Mouse (Mus musculus) forebrain, embryonic 16.5 days (tissue): Measurements from ENCODE around the gene Dtx1. TPM values are rescaled to one million over a fixed set of nuclear protein-coding genes. Genes with fewer than 3 reads are reported as not detected.

Source experiments
- ATAC-seq: fragments of 200-750 bp; cut with Nextera tagmentation; 2 replicates; pipeline ENCODE4 v1.8.0; 2017; ENCODE audit warnings: mild to moderate bottlenecking, moderate library complexity
- H3K27ac ChIP-seq: fragments of 300-500 bp; sonication (generic); 2 replicates; pipeline ENCODE4 v1.5.1; 2014; ENCODE audit warnings: low read length, control low read depth
- H3K27me3 ChIP-seq: fragments of 300-500 bp; sonication (generic); replicated peaks from 2 replicates; pipeline ENCODE4 v1.6.1; 2014; ENCODE audit warnings: low read length; ENCODE audit not compliant: control insufficient read depth, insufficient read depth
- H3K36me3 ChIP-seq: fragments of 300-500 bp; sonication (generic); 2 replicates; pipeline ENCODE4 v1.6.1; 2014; ENCODE audit not compliant: control insufficient read depth, insufficient read depth
- H3K4me1 ChIP-seq: fragments of 300-500 bp; sonication (generic); replicated peaks from 2 replicates; pipeline ENCODE4 v1.6.1; 2014; ENCODE audit warnings: low read length; ENCODE audit not compliant: control insufficient read depth, insufficient read depth
- H3K4me2 ChIP-seq: fragments of 300-500 bp; sonication (generic); 2 replicates; pipeline ENCODE4 v1.6.1; 2014; ENCODE audit warnings: mild to moderate bottlenecking, low read length, control low read depth
- H3K4me3 ChIP-seq: fragments of 300-500 bp; sonication (generic); replicated peaks from 2 replicates; pipeline ENCODE4 v1.5.1; 2014; ENCODE audit warnings: mild to moderate bottlenecking, low read length, control low read depth
- H3K9ac ChIP-seq: fragments of 300-500 bp; sonication (generic); replicated peaks from 2 replicates; pipeline ENCODE4 v1.6.1; 2014; ENCODE audit warnings: low read depth, low read length, control low read depth
- H3K9me3 ChIP-seq: fragments of 300-500 bp; sonication (generic); 2 replicates; pipeline ENCODE4 v1.6.1; 2016; ENCODE audit warnings: low read length; ENCODE audit not compliant: control insufficient read depth
- WGBS: fragments of 180-500 bp; shearing (Covaris S2); extraction: QIAGEN DNeasy Blood & Tissue Kit; methylation state at CpG from one replicate; pipeline ENCODE4 v1.1.7; 2014; 5-methylcytosine and 5-hydroxymethylcytosine counted together
- polyA plus RNA-seq: library from polyadenylated mRNA; unstranded; fragments of >200 nt; fragmentation: Nextera tagmentation; extraction: Ambion mirVana; gene quantifications from 2 replicates; pipeline ENCODE4 v1.2.1, GENCODE M21; 2015

The Dtx1 gene
- polyA plus RNA-seq: 43.4 and 44.1 TPM in 2 replicates

- H3K4me3 ChIP-seq: peak within 1 kb of the TSS; percentile 66
- no peak for ATAC-seq
These were observed at the start of gene Dtx1 for GRCm38 (mm10) chr5:120711827-120712226. Gene Dtx1 (minus strand): TSS chr5:120711927.

GRCm38 (mm10) chr5:120754215-120754614 lies 42.5 kb upstream of the Dtx1 start:
- no peak overlapping the region for H3K4me2 ChIP-seq
- H3K4me1 ChIP-seq: no peaks in the 10 kb centered on the region
- H3K4me3 ChIP-seq: no peak overlapping the region
- ATAC-seq: no peak
- no peaks in the 10 kb centered on the region for H3K36me3 ChIP-seq
- no peaks in the 10 kb centered on the region for H3K27me3 ChIP-seq
- no peak overlapping the region for H3K27ac ChIP-seq
- no peak overlapping the region for H3K9ac ChIP-seq
- H3K9me3 ChIP-seq: no peaks in the 10 kb centered on the region
- 85% methylated on average over 4 of the region's 4 CpGs for WGBS

More at GRCm38 (mm10) chr5:120711827-120712226, at the start of gene Dtx1:
- H3K27me3 ChIP-seq: no peaks in the 10 kb centered on the region
- WGBS: 38% methylated on average over 3 of the region's 3 CpGs
- peak within 1 kb of the TSS; percentile 83 for H3K27ac ChIP-seq
- H3K9ac ChIP-seq: peak within 1 kb of the TSS; percentile 84
- H3K36me3 ChIP-seq: no peaks in the 10 kb centered on the region
- H3K4me1 ChIP-seq: peaks cover 46% of the 10 kb centered on the region
- H3K4me2 ChIP-seq: peak within 1 kb of the TSS; percentile 94
- no peaks in the 10 kb centered on the region for H3K9me3 ChIP-seq

- no peak for ATAC-seq
- no peaks in the 10 kb centered on the region for H3K4me1 ChIP-seq
- no peak overlapping the region for H3K4me2 ChIP-seq
- H3K4me3 ChIP-seq: no peak overlapping the region
- no peak overlapping the region for H3K9ac ChIP-seq
- no peaks in the 10 kb centered on the region for H3K9me3 ChIP-seq
- 74% methylated on average over 3 of the region's 3 CpGs for WGBS
- H3K36me3 ChIP-seq: no peaks in the 10 kb centered on the region
- H3K27ac ChIP-seq: no peak overlapping the region
- H3K27me3 ChIP-seq: no peaks in the 10 kb centered on the region
These were observed 41.1 kb upstream of the Dtx1 start for GRCm38 (mm10) chr5:120752786-120753185.

- Histone ChIP-seq H3K27me3 (no peaks in the 10 kb centered on the region), H3K27ac (no peak overlapping the region), H3K4me3 (no peak overlapping the region), H3K4me2 (no peak overlapping the region), H3K36me3 (no peaks in the 10 kb centered on the region), H3K9me3 (no peaks in the 10 kb centered on the region), H3K9ac (no peak overlapping the region), H3K4me1 (peaks cover 2% of the 10 kb centered on the region)
- no peak for ATAC-seq
- 73% methylated on average over 3 of the region's 3 CpGs for WGBS
These were observed 39.5 kb upstream of the Dtx1 start for GRCm38 (mm10) chr5:120751206-120751605.

GRCm38 (mm10) chr5:120749688-120750087 lies 38.0 kb upstream of the Dtx1 start, which contains the start of gene Oas2:
Gene Oas2 (minus strand): TSS chr5:120749853.
- H3K9ac ChIP-seq: no peak within 1 kb of the TSS
- no peaks in the 10 kb centered on the region for H3K27me3 ChIP-seq
- no peaks in the 10 kb centered on the region for H3K36me3 ChIP-seq
- H3K4me2 ChIP-seq: no peak within 1 kb of the TSS
- 62% methylated on average over 5 of the region's 5 CpGs for whole genome bisulfite sequencing
- no peak within 1 kb of the TSS for H3K27ac ChIP-seq
- no peak within 1 kb of the TSS for H3K4me3 ChIP-seq
- H3K9me3 ChIP-seq: no peaks in the 10 kb centered on the region
- ATAC-seq: no peak
- H3K4me1 ChIP-seq: peaks cover 4% of the 10 kb centered on the region

GRCm38 (mm10) chr5:120746451-120746850 lies 34.7 kb upstream of the Dtx1 start:
- H3K36me3 ChIP-seq: no peaks in the 10 kb centered on the region
- ATAC-seq: no peak
- 11% methylated on average over 5 of the region's 5 CpGs for WGBS
- H3K9me3 ChIP-seq: no peaks in the 10 kb centered on the region
- peaks cover 4% of the 10 kb centered on the region for H3K4me1 ChIP-seq
- no peak overlapping the region for H3K27ac ChIP-seq
- no peak overlapping the region for H3K4me3 ChIP-seq
- no peak overlapping the region for H3K9ac ChIP-seq
- H3K27me3 ChIP-seq: no peaks in the 10 kb centered on the region
- no peak overlapping the region for H3K4me2 ChIP-seq

- 27% methylated on average over 4 of the region's 4 CpGs for WGBS
- Histone ChIP-seq H3K4me1 (peaks cover 4% of the 10 kb centered on the region), H3K4me3 (no peak overlapping the region), H3K27me3 (no peaks in the 10 kb centered on the region), H3K9ac (no peak overlapping the region), H3K36me3 (no peaks in the 10 kb centered on the region), H3K4me2 (no peak overlapping the region), H3K27ac (no peak overlapping the region), H3K9me3 (no peaks in the 10 kb centered on the region)
- no peak for ATAC-seq
These were observed 30.4 kb upstream of the Dtx1 start for GRCm38 (mm10) chr5:120742125-120742524.

GRCm38 (mm10) chr5:120734380-120734990 lies 22.8 kb upstream of the Dtx1 start:
- 65% methylated on average over 14 of the region's 14 CpGs for WGBS
- Histone ChIP-seq H3K36me3 (no peaks in the 10 kb centered on the region), H3K9ac (no peak overlapping the region), H3K9me3 (no peaks in the 10 kb centered on the region), H3K27ac (no peak overlapping the region), H3K4me2 (no peak overlapping the region), H3K27me3 (no peaks in the 10 kb centered on the region), H3K4me1 (peaks cover under 1% of the 10 kb centered on the region), H3K4me3 (no peak overlapping the region)
- ATAC-seq: no peak

GRCm38 (mm10) chr5:120733696-120734095 lies 22.0 kb upstream of the Dtx1 start:
- Histone ChIP-seq H3K9ac (no peak overlapping the region), H3K36me3 (no peaks in the 10 kb centered on the region), H3K27ac (no peak overlapping the region), H3K27me3 (no peaks in the 10 kb centered on the region), H3K4me3 (no peak overlapping the region), H3K4me1 (peaks cover 5% of the 10 kb centered on the region), H3K4me2 (no peak overlapping the region), H3K9me3 (no peaks in the 10 kb centered on the region)
- 97% methylated on average over 3 of the region's 3 CpGs for WGBS
- ATAC-seq: no peak

- no peaks in the 10 kb centered on the region for H3K27me3 ChIP-seq
- WGBS: 40% methylated on average over 1 of the region's 1 CpGs
- no peak overlapping the region for H3K4me2 ChIP-seq
- peaks cover 5% of the 10 kb centered on the region for H3K4me1 ChIP-seq
- H3K9me3 ChIP-seq: no peaks in the 10 kb centered on the region
- no peak overlapping the region for H3K27ac ChIP-seq
- H3K9ac ChIP-seq: no peak overlapping the region
- no peak overlapping the region for H3K4me3 ChIP-seq
- no peaks in the 10 kb centered on the region for H3K36me3 ChIP-seq
- no peak for ATAC-seq
These were observed 21.0 kb upstream of the Dtx1 start for GRCm38 (mm10) chr5:120732740-120733139.
